Comparison of ENCODE assay signal across 17 mouse cellular contexts in genomic region chr8:83980845-83981244, GRCm38 (mm10). TPM values are rescaled to one million over a fixed set of nuclear protein-coding genes. Genes with fewer than 3 reads are reported as not detected.
DNase-seq lines count a peak whose midpoint lies in the region; ATAC-seq and TF ChIP-seq lines count a peak whose summit lies in the region.
"Had no signal": no experiment of that assay in that cellular context is flagged by ENCODE, and none has a peak within 500 bp of the region (broad histone marks: within the 10 kb centered on the region; RNA-seq: fewer than 3 reads in every experiment).

No protein-coding gene starts in this region.

- no peak overlapping the region for H3K9ac ChIP-seq in lung, postnatal 0 days (replicated peaks; ENCODE audit: low read depth)
- H3K9ac ChIP-seq in heart, embryonic 13.5 days: peak overlapping the region; percentile 64
- H3K9ac ChIP-seq in stomach, postnatal 0 days (ENCODE audit: low read length): no peak overlapping the region
- H3K9ac ChIP-seq: embryonic facial prominence, embryonic 12.5 days; hindbrain, embryonic 12.5 days had no signal

- H3K9me3 ChIP-seq in lung, postnatal 0 days (ENCODE audit: low read length): no peaks in the 10 kb centered on the region
- H3K9me3 ChIP-seq in heart, embryonic 13.5 days: no peaks in the 10 kb centered on the region
- no peaks in the 10 kb centered on the region for H3K9me3 ChIP-seq in stomach, postnatal 0 days (ENCODE audit: control insufficient read depth, low read length)
- H3K9me3 ChIP-seq: embryonic facial prominence, embryonic 12.5 days; G1E; hindbrain, embryonic 12.5 days; megakaryocyte, embryonic 14.5 days had no signal

- no peaks in the 10 kb centered on the region for H3K27me3 ChIP-seq in cerebellum, adult 2 months (ENCODE audit: control insufficient read depth, insufficient read depth, low read length)
- no peaks in the 10 kb centered on the region for H3K27me3 ChIP-seq in lung, postnatal 0 days (replicated peaks; ENCODE audit: insufficient read depth, low read length)
- no peaks in the 10 kb centered on the region for H3K27me3 ChIP-seq in heart, embryonic 13.5 days (replicated peaks)
- no peaks in the 10 kb centered on the region for H3K27me3 ChIP-seq in stomach, postnatal 0 days (ENCODE audit: control insufficient read depth, insufficient read depth, low read length)
- H3K27me3 ChIP-seq: embryonic facial prominence, embryonic 12.5 days; hindbrain, embryonic 12.5 days; megakaryocyte, embryonic 14.5 days had no signal

- no peak overlapping the region for H3K4me2 ChIP-seq in lung, postnatal 0 days (replicated peaks; ENCODE audit: low read depth, low read length)
- H3K4me2 ChIP-seq in heart, embryonic 13.5 days: peak overlapping the region; percentile 35; the same call in 1 of the 2 replicates
- H3K4me2 ChIP-seq in stomach, postnatal 0 days (replicated peaks; ENCODE audit: low read depth): no peak overlapping the region
- H3K4me2 ChIP-seq: embryonic facial prominence, embryonic 12.5 days; hindbrain, embryonic 12.5 days had no signal

- TF ChIP-seq CTCF in cerebellum, adult 2 months (IDR thresholded peaks at IDR 0.05; ENCODE audit: borderline replicate concordance, insufficient read depth, low read depth, low read length): no peak
- TF ChIP-seq CTCF in lung, postnatal 0 days (IDR thresholded peaks at IDR 0.05): peak; percentile 20
- TF ChIP-seq CTCF in stomach, postnatal 0 days (IDR thresholded peaks at IDR 0.05; ENCODE audit: low read depth): 0 out of 2 replicates have a peak, but pooled peaks have one; percentile 4

- WGBS in cerebellum, adult 2 months: 21% methylated on average over 8 of the region's 8 CpGs
- WGBS in lung, postnatal 0 days: 68% methylated on average over 8 of the region's 8 CpGs
- 65% methylated on average over 8 of the region's 8 CpGs for WGBS in heart, embryonic 13.5 days
- 68% methylated on average over 8 of the region's 8 CpGs for WGBS in stomach, postnatal 0 days

- H3K4me1 ChIP-seq in cerebellum, adult 2 months (ENCODE audit: control insufficient read depth, insufficient read depth, low read length): peaks cover 46% of the 10 kb centered on the region
- peaks cover 9% of the 10 kb centered on the region; the same call in 1 of the 2 replicates for H3K4me1 ChIP-seq in lung, postnatal 0 days (ENCODE audit: insufficient read depth, low read depth, low read length)
- H3K4me1 ChIP-seq in heart, embryonic 13.5 days: peaks cover 56% of the 10 kb centered on the region
- no peaks in the 10 kb centered on the region; the same call in 1 of the 2 replicates for H3K4me1 ChIP-seq in stomach, postnatal 0 days (replicated peaks; ENCODE audit: control insufficient read depth, insufficient read depth)

- TF ChIP-seq POLR2A in cerebellum, adult 2 months (IDR thresholded peaks at IDR 0.05; ENCODE audit: borderline replicate concordance, insufficient read depth, low read length): no peak

- no peak for DNase-seq in cerebellum, adult 2 months
- no peak for DNase-seq in cerebellum, postnatal 4 days (ENCODE audit: low spot score in 2 of 2)
- no peak for DNase-seq in lung, postnatal 0 days (ENCODE audit: low spot score)
- DNase-seq in lung, postnatal 36 days: no peak
- no peak for DNase-seq in stomach, postnatal 0 days (ENCODE audit: low spot score)
- DNase-seq in kidney, adult 11 months: no peak
- DNase-seq: kidney, adult 18-20 months; lung, adult 2 months; spleen, adult 18-20 months; thymus, adult 18-20 months had no signal

- H3K4me3 ChIP-seq in cerebellum, adult 2 months (replicated peaks; ENCODE audit: insufficient read depth, low read depth, low read length): no peak overlapping the region
- no peak overlapping the region for H3K4me3 ChIP-seq in lung, postnatal 0 days (ENCODE audit: low read depth, low read length)
- no peak overlapping the region for H3K4me3 ChIP-seq in heart, embryonic 13.5 days
- no peak overlapping the region for H3K4me3 ChIP-seq in stomach, postnatal 0 days (ENCODE audit: low read depth, low read length)
- H3K4me3 ChIP-seq: embryonic facial prominence, embryonic 12.5 days; hindbrain, embryonic 12.5 days; megakaryocyte, embryonic 14.5 days had no signal

- peaks cover 13% of the 10 kb centered on the region for H3K36me3 ChIP-seq in lung, postnatal 0 days (ENCODE audit: insufficient read depth, low read length)
- peaks cover 65% of the 10 kb centered on the region for H3K36me3 ChIP-seq in heart, embryonic 13.5 days
- H3K36me3 ChIP-seq in stomach, postnatal 0 days (ENCODE audit: control insufficient read depth, insufficient read depth, low read length): peaks cover 13% of the 10 kb centered on the region; the same call in 1 of the 2 replicates

- H3K27ac ChIP-seq in cerebellum, adult 2 months (ENCODE audit: insufficient read depth, low read length): peak overlapping the region; percentile 27; the same call in 1 of the 2 replicates
- H3K27ac ChIP-seq in lung, postnatal 0 days (ENCODE audit: low read length): no peak overlapping the region
- H3K27ac ChIP-seq in heart, embryonic 13.5 days (replicated peaks): peak overlapping the region; percentile 95
- no peak overlapping the region for H3K27ac ChIP-seq in stomach, postnatal 0 days (replicated peaks)
- H3K27ac ChIP-seq: embryonic facial prominence, embryonic 12.5 days had no signal

- ATAC-seq in lung, postnatal 0 days: no peak
- ATAC-seq in heart, embryonic 13.5 days (ENCODE audit: extremely low read depth, insufficient number of reproducible peaks, low FRiP score, low TSS enrichment): no peak
- no peak for ATAC-seq in stomach, postnatal 0 days (ENCODE audit: low FRiP score, low TSS enrichment)
- ATAC-seq in erythroid progenitor cell, adult 5-6 weeks (replicated peaks; ENCODE audit: low FRiP score, poor library complexity, severe bottlenecking): no peak
- ATAC-seq: forebrain, embryonic 14.5 days had no signal

- TF ChIP-seq EP300 in lung, postnatal 0 days (IDR thresholded peaks at IDR 0.05): no peak
- TF ChIP-seq EP300 in stomach, postnatal 0 days (optimal IDR thresholded peaks at IDR 0.05): no peak

RNA-seq across cellular contexts. Expression of gene Prkaca, which starts 8.1 kb away (rescaled TPM):
- 235 and 256 TPM in 2 replicates for polyA plus RNA-seq in cerebellum, adult 2 months (2012; rRNA removed)
- 93.8 and 94.9 TPM in 2 replicates for polyA plus RNA-seq in lung, postnatal 0 days (2015; fragmentation: Nextera tagmentation; extraction: Ambion mirVana)
- polyA plus RNA-seq in heart, embryonic 13.5 days (2015; fragmentation: Nextera tagmentation; extraction: Ambion mirVana): 197 and 206 TPM in 2 replicates
- 62.4 and 63.1 TPM in 2 replicates for polyA plus RNA-seq in stomach, postnatal 0 days (2015; fragmentation: Nextera tagmentation; extraction: Ambion mirVana)
- 11.5 and 13.0 TPM in 2 replicates for total RNA-seq in erythroid progenitor cell, adult 5-6 weeks (2015; ENCODE audit: low replicate concordance)
- 6.7 and 17.2 TPM in 2 replicates for total RNA-seq in erythroid progenitor cell, adult 5-6 weeks (2017; ENCODE audit: low replicate concordance)

RNA-seq across cellular contexts. Expression of gene Samd1, which starts 16.6 kb away (rescaled TPM):
- polyA plus RNA-seq in cerebellum, adult 2 months (2012; rRNA removed): 50.5 and 55.1 TPM in 2 replicates
- polyA plus RNA-seq in lung, postnatal 0 days (2015; fragmentation: Nextera tagmentation; extraction: Ambion mirVana): 5.3 and 5.6 TPM in 2 replicates
- 4.8 and 5.7 TPM in 2 replicates for polyA plus RNA-seq in heart, embryonic 13.5 days (2015; fragmentation: Nextera tagmentation; extraction: Ambion mirVana)
- polyA plus RNA-seq in stomach, postnatal 0 days (2015; fragmentation: Nextera tagmentation; extraction: Ambion mirVana): 4.2 and 4.5 TPM in 2 replicates
- 114 and 119 TPM in 2 replicates for total RNA-seq in erythroid progenitor cell, adult 5-6 weeks (2015; ENCODE audit: low replicate concordance)
- total RNA-seq in erythroid progenitor cell, adult 5-6 weeks (2017; ENCODE audit: low replicate concordance): 51.6 and 80.9 TPM in 2 replicates

RNA-seq across cellular contexts. Expression of gene 1700067K01Rik, which starts 20.5 kb away (rescaled TPM):
- polyA plus RNA-seq in cerebellum, adult 2 months (2012; rRNA removed): 0.11 and 0.14 TPM in 2 replicates
- polyA plus RNA-seq in lung, postnatal 0 days (2015; fragmentation: Nextera tagmentation; extraction: Ambion mirVana): 0.63 and 1.0 TPM in 2 replicates
- polyA plus RNA-seq in heart, embryonic 13.5 days (2015; fragmentation: Nextera tagmentation; extraction: Ambion mirVana): 0.50 and 0.53 TPM in 2 replicates
- polyA plus RNA-seq in stomach, postnatal 0 days (2015; fragmentation: Nextera tagmentation; extraction: Ambion mirVana): 0.36 and 0.38 TPM in 2 replicates
- total RNA-seq in erythroid progenitor cell, adult 5-6 weeks (2015; ENCODE audit: low replicate concordance): 1.8 and 10.5 TPM in 2 replicates
- 2.6 and 4.7 TPM in 2 replicates for total RNA-seq in erythroid progenitor cell, adult 5-6 weeks (2017; ENCODE audit: low replicate concordance)

RNA-seq across cellular contexts. Expression of gene Asf1b, which starts 25.5 kb away (rescaled TPM):
- polyA plus RNA-seq in cerebellum, adult 2 months (2012; rRNA removed): 2.0 and 2.5 TPM in 2 replicates
- polyA plus RNA-seq in lung, postnatal 0 days (2015; fragmentation: Nextera tagmentation; extraction: Ambion mirVana): 7.1 and 8.0 TPM in 2 replicates
- 57.0 and 62.7 TPM in 2 replicates for polyA plus RNA-seq in heart, embryonic 13.5 days (2015; fragmentation: Nextera tagmentation; extraction: Ambion mirVana)
- 14.1 and 16.6 TPM in 2 replicates for polyA plus RNA-seq in stomach, postnatal 0 days (2015; fragmentation: Nextera tagmentation; extraction: Ambion mirVana)
- 188 and 195 TPM in 2 replicates for total RNA-seq in erythroid progenitor cell, adult 5-6 weeks (2015; ENCODE audit: low replicate concordance)
- 120 and 123 TPM in 2 replicates for total RNA-seq in erythroid progenitor cell, adult 5-6 weeks (2017; ENCODE audit: low replicate concordance)

RNA-seq across cellular contexts. Expression of gene Gm10644, which starts 25.8 kb away (rescaled TPM):
- 0.56 and 0.74 TPM in 2 replicates for polyA plus RNA-seq in cerebellum, adult 2 months (2012; rRNA removed)
- 0.12 and 0.36 TPM in 2 replicates for polyA plus RNA-seq in lung, postnatal 0 days (2015; fragmentation: Nextera tagmentation; extraction: Ambion mirVana)
- 0.41 and 0.55 TPM in 2 replicates for polyA plus RNA-seq in heart, embryonic 13.5 days (2015; fragmentation: Nextera tagmentation; extraction: Ambion mirVana)
- 0.11 and 0.13 TPM in 2 replicates for polyA plus RNA-seq in stomach, postnatal 0 days (2015; fragmentation: Nextera tagmentation; extraction: Ambion mirVana)
- total RNA-seq in erythroid progenitor cell, adult 5-6 weeks (2015; ENCODE audit: low replicate concordance): not detected in 2 replicates
- 1.0 TPM in 1 of 2 replicates, not detected in the other for total RNA-seq in erythroid progenitor cell, adult 5-6 weeks (2017; ENCODE audit: low replicate concordance)

Comparison
In these comparisons a context has a peak if more than half of its experiments do, and no peak if none do; other contexts are left out.
1. H3K27ac ChIP-seq: peak in cerebellum, adult 2 months (single experiment) and heart, embryonic 13.5 days (single experiment); none in lung, postnatal 0 days (single experiment) and stomach, postnatal 0 days (single experiment).